Mouse (Mus musculus) kidney, postnatal 0 days (tissue): ENCODE measurements at regions not wholly inside any gene's neighbourhood (a gene's known extent, or its start where the extent isn't known, plus 50 kb on each side); places are given as distances from the start of the nearest gene placed in this dataset.
A peak's percentile ranks its signal among the peaks of the same experiment; 100 is the strongest.

Experiments used
- ATAC-seq: fragments of 200-750 bp; cut with Nextera tagmentation; replicated peaks from 2 replicates; pipeline ENCODE4 v1.8.0; 2017; ENCODE audit warnings: low read depth, moderate number of reproducible peaks, moderate TSS enrichment, moderate library complexity; ENCODE audit not compliant: low FRiP score
- DNase-seq: peaks from one replicate; pipeline ENCODE4 v3.0.0-alpha.2; 2016; ENCODE audit warnings: low spot score
- H3K27ac ChIP-seq: fragments of 300-500 bp; sonication (generic); 2 replicates; pipeline ENCODE4 v1.5.1; 2014; ENCODE audit warnings: mild to moderate bottlenecking
- H3K27me3 ChIP-seq: fragments of 300-500 bp; sonication (generic); 2 replicates; pipeline ENCODE4 v1.6.1; 2014; ENCODE audit warnings: low read length, mixed read lengths; ENCODE audit not compliant: insufficient read depth
- H3K36me3 ChIP-seq: fragments of 300-500 bp; sonication (generic); 2 replicates; pipeline ENCODE4 v1.6.1; 2014; ENCODE audit warnings: low read length, mixed read lengths; ENCODE audit not compliant: insufficient read depth
- H3K4me1 ChIP-seq: fragments of 300-500 bp; sonication (generic); replicated peaks from 2 replicates; pipeline ENCODE4 v1.6.1; 2014; ENCODE audit warnings: antibody characterized with exemption, low read length, mixed read lengths; ENCODE audit not compliant: insufficient read depth
- H3K4me2 ChIP-seq: fragments of 300-500 bp; sonication (generic); 2 replicates; pipeline ENCODE4 v1.6.1; 2014; ENCODE audit warnings: mild to moderate bottlenecking, low read length, moderate library complexity, mixed read lengths
- H3K4me3 ChIP-seq: fragments of 300-500 bp; sonication (generic); replicated peaks from 2 replicates; pipeline ENCODE4 v1.5.1; 2014; ENCODE audit warnings: low read depth, low read length
- H3K9ac ChIP-seq: fragments of 300-500 bp; sonication (generic); 2 replicates; pipeline ENCODE4 v1.6.1; 2014; ENCODE audit warnings: low read depth, low read length
- H3K9me3 ChIP-seq: fragments of 300-500 bp; sonication (generic); replicated peaks from 2 replicates; pipeline ENCODE4 v1.6.1; 2016; ENCODE audit warnings: low read length, inconsistent platforms, mixed read lengths
- CTCF ChIP-seq: IDR thresholded peaks from 2 replicates; pipeline ENCODE4 v1.5.1; 2016; ENCODE audit warnings: antibody characterized with exemption, low read depth, mild to moderate bottlenecking, moderate library complexity
- WGBS: fragments of 180-500 bp; shearing (Covaris S2); extraction: QIAGEN DNeasy Blood & Tissue Kit; methylation state at CpG from one replicate; pipeline ENCODE4 v1.1.7; 2014; 5-methylcytosine and 5-hydroxymethylcytosine counted together

DNA sequence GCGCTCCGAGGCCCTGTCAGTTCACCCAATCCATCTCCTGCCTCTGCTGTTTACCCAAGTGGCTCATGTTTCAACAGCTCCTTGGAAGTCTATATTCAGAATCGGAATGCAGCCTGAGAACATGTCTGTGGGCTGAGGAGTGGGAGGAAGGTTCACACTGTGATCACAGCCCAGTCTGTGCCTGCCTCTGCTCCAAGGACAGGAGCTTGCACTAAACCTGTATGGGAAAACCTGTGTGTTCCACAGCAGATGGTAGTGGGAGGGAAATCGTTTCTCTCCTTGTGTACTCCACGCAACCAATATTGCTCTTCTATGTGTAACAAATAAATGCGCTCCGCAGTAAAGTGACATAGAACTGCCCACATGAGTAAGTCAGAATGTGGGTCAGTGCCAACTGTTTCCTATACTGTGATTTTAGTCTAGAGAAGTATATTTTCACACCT, 514.0 kb upstream of the Epha7 start:
- Histone ChIP-seq H3K9me3 (no peaks in the 10 kb centered on the region), H3K4me2 (no peak overlapping the region; the same call in 1 of the 2 replicates), H3K36me3 (no peaks in the 10 kb centered on the region), H3K4me1 (no peaks in the 10 kb centered on the region), H3K27me3 (no peaks in the 10 kb centered on the region), H3K27ac (peak overlapping the region; percentile 31; the same call in 1 of the 2 replicates), H3K4me3 (no peak overlapping the region), H3K9ac (no peak overlapping the region)
- 33% methylated on average over 7 of the region's 7 CpGs for WGBS
- peak; percentile 87 for ATAC-seq
- peak; percentile 84 for DNase-seq
- TF ChIP-seq CTCF: no peak

DNA sequence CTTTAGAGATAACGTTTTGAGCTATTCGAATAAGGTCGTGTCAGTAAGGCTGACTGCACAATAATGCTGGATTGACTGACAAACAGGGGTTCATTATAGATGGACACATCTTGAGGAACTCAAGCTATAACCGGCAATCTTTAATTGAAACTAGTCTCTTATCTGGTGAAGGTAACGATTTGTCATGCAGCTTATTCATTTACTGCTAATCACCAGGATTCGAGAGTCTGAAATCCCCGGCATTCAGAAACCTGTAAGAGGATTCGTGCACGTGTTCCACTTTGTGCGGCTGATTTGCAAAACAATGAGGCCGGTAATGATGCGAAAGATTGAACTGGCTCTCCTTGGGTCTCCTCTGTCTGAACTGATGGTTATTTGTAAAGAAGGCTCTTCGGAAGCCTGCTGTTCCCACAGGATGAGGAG, 512.9 kb upstream of the Epha7 start:
- H3K27ac ChIP-seq: no peak overlapping the region
- no peaks in the 10 kb centered on the region for H3K27me3 ChIP-seq
- TF ChIP-seq CTCF: no peak
- DNase-seq (no peak), ATAC-seq (no peak)
- H3K9me3 ChIP-seq: no peaks in the 10 kb centered on the region
- no peaks in the 10 kb centered on the region for H3K36me3 ChIP-seq
- no peak overlapping the region for H3K4me2 ChIP-seq
- WGBS: 56% methylated on average over 13 of the region's 13 CpGs
- H3K4me1 ChIP-seq: no peaks in the 10 kb centered on the region
- H3K9ac ChIP-seq: no peak overlapping the region
- H3K4me3 ChIP-seq: no peak overlapping the region

GRCm38 (mm10) chr4:28301686-28302085, 511.2 kb upstream of the Epha7 start:
- no peaks in the 10 kb centered on the region for H3K36me3 ChIP-seq
- DNase-seq (no peak), ATAC-seq (no peak)
- 69% methylated on average over 1 of the region's 1 CpGs for WGBS
- no peak overlapping the region for H3K4me3 ChIP-seq
- no peaks in the 10 kb centered on the region for H3K9me3 ChIP-seq
- H3K27ac ChIP-seq: no peak overlapping the region
- H3K4me1 ChIP-seq: no peaks in the 10 kb centered on the region
- H3K27me3 ChIP-seq: no peaks in the 10 kb centered on the region
- H3K4me2 ChIP-seq: no peak overlapping the region
- TF ChIP-seq CTCF: no peak
- H3K9ac ChIP-seq: no peak overlapping the region

DNA sequence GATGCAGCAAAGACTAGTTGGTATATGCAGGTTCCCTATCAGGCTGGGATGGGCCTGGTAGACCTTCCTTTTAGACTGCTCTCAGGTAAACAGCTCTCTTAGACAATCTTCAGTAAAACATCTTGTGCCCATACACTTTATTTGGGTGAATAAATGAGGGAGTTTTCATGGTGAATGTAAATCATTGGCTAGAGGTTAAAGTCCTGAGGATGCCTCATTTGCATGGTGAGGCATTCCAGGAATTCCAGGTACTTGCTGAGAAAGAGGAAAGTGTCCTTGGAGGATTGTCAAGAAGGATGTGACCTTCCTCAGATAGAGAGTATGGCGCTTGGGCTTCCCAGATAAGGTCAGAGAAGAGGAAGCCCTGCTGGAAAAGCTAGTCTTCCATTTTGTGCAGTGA, 481.9 kb upstream of the Epha7 start:
- no peaks in the 10 kb centered on the region for H3K4me1 ChIP-seq
- WGBS: 78% methylated on average over 1 of the region's 1 CpGs
- no peak overlapping the region for H3K4me3 ChIP-seq
- no peaks in the 10 kb centered on the region for H3K27me3 ChIP-seq
- H3K4me2 ChIP-seq: no peak overlapping the region
- H3K36me3 ChIP-seq: no peaks in the 10 kb centered on the region
- DNase-seq: peak; percentile 2
- H3K9ac ChIP-seq: no peak overlapping the region
- H3K27ac ChIP-seq: no peak overlapping the region
- no peak for ATAC-seq
- H3K9me3 ChIP-seq: no peaks in the 10 kb centered on the region
- TF ChIP-seq CTCF: no peak

- no peaks in the 10 kb centered on the region for H3K4me1 ChIP-seq
- no peaks in the 10 kb centered on the region for H3K27me3 ChIP-seq
- ATAC-seq: no peak
- 77% methylated on average over 1 of the region's 1 CpGs for WGBS
- DNase-seq: no peak
- H3K27ac ChIP-seq: no peak overlapping the region
- H3K9ac ChIP-seq: no peak overlapping the region
- no peak for TF ChIP-seq CTCF
- H3K4me3 ChIP-seq: no peak overlapping the region
- H3K4me2 ChIP-seq: no peak overlapping the region
- H3K9me3 ChIP-seq: no peaks in the 10 kb centered on the region
- H3K36me3 ChIP-seq: no peaks in the 10 kb centered on the region
Observed at GRCm38 (mm10) chr4:28364566-28364965, 448.4 kb upstream of the Epha7 start.

- no peaks in the 10 kb centered on the region for H3K9me3 ChIP-seq
- no peaks in the 10 kb centered on the region for H3K27me3 ChIP-seq
- H3K9ac ChIP-seq: no peak overlapping the region
- H3K4me3 ChIP-seq: no peak overlapping the region
- no peak for TF ChIP-seq CTCF
- H3K36me3 ChIP-seq: no peaks in the 10 kb centered on the region
- no peaks in the 10 kb centered on the region for H3K4me1 ChIP-seq
- no peak for DNase-seq
- ATAC-seq: no peak
- H3K27ac ChIP-seq: no peak overlapping the region
- no peak overlapping the region for H3K4me2 ChIP-seq
Observed at GRCm38 (mm10) chr4:28377087-28377486, 435.8 kb upstream of the Epha7 start.

GRCm38 (mm10) chr4:28378661-28379060, 434.3 kb upstream of the Epha7 start:
- H3K36me3 ChIP-seq: no peaks in the 10 kb centered on the region
- no peaks in the 10 kb centered on the region for H3K9me3 ChIP-seq
- ATAC-seq (peak; percentile 40), DNase-seq (peak; percentile 42)
- H3K4me2 ChIP-seq: no peak overlapping the region
- H3K9ac ChIP-seq: no peak overlapping the region
- no peak overlapping the region for H3K27ac ChIP-seq
- H3K4me3 ChIP-seq: no peak overlapping the region
- H3K4me1 ChIP-seq: no peaks in the 10 kb centered on the region
- 10% methylated on average over 1 of the region's 1 CpGs for WGBS
- TF ChIP-seq CTCF: no peak
- no peaks in the 10 kb centered on the region for H3K27me3 ChIP-seq
